Mouse (Mus musculus) neural tube, postnatal 0 days (tissue): Measurements from ENCODE around the gene Endov. TPM values are rescaled to one million over a fixed set of nuclear protein-coding genes. Genes with fewer than 3 reads are reported as not detected.

Source experiments
- polyA plus RNA-seq: library from polyadenylated mRNA; unstranded; fragments of >200 nt; fragmentation: Nextera tagmentation; extraction: Ambion mirVana; gene quantifications from 2 replicates; pipeline ENCODE4 v1.2.1, GENCODE M21; 2015

The Endov gene
- 11.7 and 15.1 TPM in 2 replicates for polyA plus RNA-seq

DNA sequence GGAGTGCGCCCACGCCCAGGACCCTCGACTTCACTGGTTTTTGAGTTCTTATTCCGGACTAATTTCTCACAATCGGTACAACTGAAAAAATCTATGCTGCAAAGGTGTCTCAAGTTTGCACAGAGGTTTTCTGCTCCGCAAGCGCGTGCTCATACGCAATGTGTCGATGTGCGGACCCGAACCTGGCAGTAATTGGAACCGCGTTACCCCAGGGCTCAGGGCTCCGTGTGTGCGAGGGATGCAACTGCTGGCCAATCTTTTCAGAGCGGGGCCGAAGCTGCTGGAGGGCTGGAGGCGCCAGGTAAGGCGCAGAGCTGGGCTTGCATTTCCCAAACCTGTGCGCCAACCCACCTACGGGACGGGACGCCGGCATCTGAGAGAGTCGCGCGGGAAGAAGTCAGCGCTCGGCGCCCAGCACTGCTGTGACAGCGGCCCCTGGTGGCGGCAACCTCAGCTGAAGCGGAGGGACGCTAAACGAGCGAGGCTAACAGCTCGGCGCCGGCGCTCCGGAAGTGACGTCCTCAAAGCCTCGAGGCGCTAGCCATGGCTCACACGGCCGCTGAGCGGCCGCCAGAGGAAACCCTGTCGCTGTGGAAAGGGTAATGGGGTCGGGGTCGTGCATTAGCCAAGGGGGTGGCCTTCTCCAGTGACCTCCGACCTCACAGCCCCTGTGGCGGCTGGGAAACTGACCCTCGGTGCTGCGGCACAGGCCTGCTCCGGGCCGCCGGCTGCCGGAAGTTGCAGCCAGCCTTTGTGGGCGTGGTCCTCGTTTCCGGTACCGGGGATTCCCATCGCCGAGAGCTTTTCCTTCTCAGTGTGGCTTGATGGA lies at the start of gene Endov:
Endov (plus strand) TSS at position 487 of the 829 bp plus-strand sequence.

DNA sequence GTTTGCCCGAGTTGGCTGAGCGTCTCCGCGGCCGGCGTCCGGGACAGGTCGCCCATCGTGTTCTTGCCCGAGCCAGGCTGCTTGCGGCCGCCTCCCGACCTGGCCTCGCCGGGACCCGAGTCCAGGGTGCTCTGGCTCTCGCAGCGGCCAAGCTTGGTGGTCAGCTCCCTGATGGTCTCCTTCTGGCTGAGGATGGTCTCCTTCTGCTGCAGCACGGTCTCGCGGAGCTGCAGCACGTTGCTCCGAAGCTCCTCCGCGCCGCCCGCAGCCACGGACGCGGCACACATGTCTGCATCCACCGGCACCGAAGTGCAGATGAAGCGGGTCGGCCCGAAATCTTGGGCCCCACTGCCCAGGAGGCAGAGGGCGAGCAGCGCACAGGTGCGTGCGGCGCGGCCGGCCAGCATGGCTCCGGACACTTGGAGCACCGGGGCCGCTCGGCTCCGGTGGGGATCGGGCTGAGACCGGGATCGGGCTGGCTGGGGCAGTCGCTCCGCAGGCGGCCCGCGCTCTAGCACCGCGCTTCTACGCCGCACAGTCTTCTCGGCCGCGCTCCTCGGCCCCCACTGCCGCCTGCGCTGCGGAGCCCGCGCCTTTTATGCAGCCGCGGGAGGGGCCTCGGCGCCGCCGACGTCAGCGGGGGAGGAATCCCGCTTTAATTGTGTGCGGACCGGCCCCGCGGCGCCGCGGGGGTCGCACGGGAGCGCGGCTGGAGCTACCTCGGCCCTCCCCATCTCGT lies 56.2 kb downstream of the Endov start, which contains the start of gene Nptx1:
Nptx1 (minus strand) TSS at position 571 of the 739 bp plus-strand sequence.

Other genes starting within 250 kb of the Endov start
- 128 and 138 TPM in 2 replicates for gene Gaa, start 223.5 kb upstream of the Endov start, polyA plus RNA-seq
- gene Eif4a3, start 191.3 kb upstream of the Endov start, polyA plus RNA-seq = 216 and 222 TPM in 2 replicates
- 0.87 and 1.4 TPM in 2 replicates for gene Card14, start 183.6 kb upstream of the Endov start, polyA plus RNA-seq
- 7.4 and 7.5 TPM in 2 replicates for gene Sgsh, start 135.8 kb upstream of the Endov start, polyA plus RNA-seq
- gene Slc26a11, start 135.8 kb upstream of the Endov start, polyA plus RNA-seq = 8.2 and 8.5 TPM in 2 replicates
- 2.0 and 2.2 TPM in 2 replicates for gene Rnf213, start 98.2 kb upstream of the Endov start, polyA plus RNA-seq
- gene Nptx1, start 56.4 kb downstream of the Endov start, polyA plus RNA-seq = 20.3 and 24.8 TPM in 2 replicates
- gene Rptor, start 111.6 kb downstream of the Endov start, polyA plus RNA-seq = 10.8 and 11.3 TPM in 2 replicates